Mouse (Mus musculus): ENCODE data around the gene Olfr713.

Olfr713 gene

GRCm38 (mm10) chr7:107030874-107031273, at the start of gene Olfr713:
Olfr713 (plus strand) TSS chr7:107031174.
- in situ Hi-C loops (cut with MboI; ENCODE audit: unreplicated experiment in 2 of 2): loop anchor here (25.0 kb wide), 1 partner anchor 1319 kb away; no protein-coding TSS in a partner anchor

- in situ Hi-C loops (cut with MboI; ENCODE audit: unreplicated experiment in 2 of 2): no loop called here
Measured at GRCm38 (mm10) chr7:106985236-106985635, 45.7 kb upstream of the Olfr713 start.

- in situ Hi-C loops (cut with MboI; ENCODE audit: unreplicated experiment in 2 of 2): no loop called here
Measured at GRCm38 (mm10) chr7:107000798-107001197, 30.2 kb upstream of the Olfr713 start.

- in situ Hi-C loops (cut with MboI; ENCODE audit: unreplicated experiment in 2 of 2): no loop called here
Measured at GRCm38 (mm10) chr7:107004169-107004568, 26.8 kb upstream of the Olfr713 start.

GRCm38 (mm10) chr7:107005972-107006371, 25.0 kb upstream of the Olfr713 start, which contains the start of gene Olfr2:
Olfr2 (minus strand) TSS chr7:107006072.
- in situ Hi-C loops (cut with MboI; ENCODE audit: unreplicated experiment in 2 of 2): no loop called here

GRCm38 (mm10) chr7:107039934-107040563, 9.1 kb downstream of the Olfr713 start:
- in situ Hi-C loops (cut with MboI; ENCODE audit: unreplicated experiment in 2 of 2): loop anchor here (25.0 kb wide), 1 partner anchor 1328 kb away; no protein-coding TSS in a partner anchor

GRCm38 (mm10) chr7:107043136-107043535, 12.2 kb downstream of the Olfr713 start:
- in situ Hi-C loops (cut with MboI; ENCODE audit: unreplicated experiment in 2 of 2): loop anchor here (25.0 kb wide), 1 partner anchor 1331 kb away; no protein-coding TSS in a partner anchor

- in situ Hi-C loops (cut with MboI; ENCODE audit: unreplicated experiment in 2 of 2): loop anchor here (25.0 kb wide), 1 partner anchor 1332 kb away; no protein-coding TSS in a partner anchor
Measured at GRCm38 (mm10) chr7:107044407-107044806, 13.4 kb downstream of the Olfr713 start.

GRCm38 (mm10) chr7:107045833-107046232, 14.9 kb downstream of the Olfr713 start:
- in situ Hi-C loops (cut with MboI; ENCODE audit: unreplicated experiment in 2 of 2): loop anchor here (5.0 to 25.0 kb wide), 3 partner anchors 1224 to 1334 kb away; no protein-coding TSS in a partner anchor

- in situ Hi-C loops (cut with MboI; ENCODE audit: unreplicated experiment in 2 of 2): loop anchor here (5.0 to 25.0 kb wide), 3 partner anchors 1225 to 1335 kb away; no protein-coding TSS in a partner anchor
Measured at GRCm38 (mm10) chr7:107047578-107047977, 16.6 kb downstream of the Olfr713 start.

GRCm38 (mm10) chr7:107070681-107071080, 39.7 kb downstream of the Olfr713 start, which contains the start of gene Olfr714:
Olfr714 (plus strand) TSS chr7:107070981.
- in situ Hi-C loops (cut with MboI; ENCODE audit: unreplicated experiment in 2 of 2): no loop called here
